Mouse (Mus musculus): ENCODE results near the gene 4933428G20Rik. TPM values are rescaled to one million over a fixed set of nuclear protein-coding genes. Genes with fewer than 3 reads are reported as not detected.

The 4933428G20Rik gene
- total RNA-seq, 2 experiments from 2014 or later = not detected

DNA sequence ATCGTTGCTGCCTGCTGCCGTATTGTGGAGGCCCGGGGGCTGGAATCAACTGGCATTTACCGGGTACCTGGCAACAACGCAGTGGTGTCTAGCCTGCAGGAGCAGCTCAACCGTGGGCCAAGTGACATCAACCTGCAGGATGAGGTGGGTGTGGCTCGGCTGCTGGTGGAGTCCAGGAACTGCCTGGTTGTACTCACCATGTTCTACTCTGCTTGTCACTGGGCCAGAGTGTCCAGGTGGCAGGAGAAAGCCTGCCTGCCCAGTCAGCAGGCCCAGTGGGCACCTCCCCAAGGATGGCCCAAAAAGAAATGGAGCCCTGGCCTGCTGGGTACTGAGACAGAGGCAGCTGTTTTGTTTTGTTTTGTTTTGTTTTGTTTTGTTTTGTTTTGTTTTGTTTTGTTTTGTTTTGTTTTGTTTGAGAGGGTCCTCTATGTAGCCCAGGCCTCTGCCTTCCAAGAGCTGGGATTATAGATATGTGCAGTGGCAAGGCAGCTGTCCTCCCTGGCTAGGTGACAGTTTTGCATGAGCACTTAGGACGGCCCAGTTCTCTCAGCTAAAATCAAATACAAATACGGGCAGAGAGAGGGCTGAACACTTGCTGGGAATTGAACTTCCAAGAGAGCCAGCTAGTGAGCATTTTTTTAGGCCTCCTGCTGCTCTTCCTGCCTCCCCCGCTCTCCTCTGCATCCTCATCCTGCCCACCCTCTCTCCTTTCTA lies 33.5 kb downstream of the 4933428G20Rik start:
- no peak for ATAC-seq (replicated peaks; ENCODE audit: poor library complexity)

DNA sequence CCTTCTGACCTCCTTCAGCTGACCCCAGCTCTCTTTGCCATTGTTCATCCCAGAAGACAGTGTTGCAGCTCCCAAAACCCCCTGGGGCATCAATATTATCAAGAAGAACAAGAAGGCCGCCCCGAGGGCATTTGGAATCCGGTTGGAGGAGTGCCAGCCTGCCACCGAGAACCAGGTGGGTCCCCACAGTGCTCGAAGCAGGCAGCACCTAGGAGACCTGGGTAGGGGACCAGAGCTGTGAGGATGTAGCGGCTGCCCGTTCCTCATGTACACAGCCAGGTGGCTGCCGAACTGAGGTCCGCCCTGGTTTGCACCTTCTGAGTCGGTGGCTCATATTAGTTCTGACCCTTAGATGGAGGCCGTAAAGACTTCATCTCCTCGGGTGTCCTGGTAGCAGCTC lies 34.2 kb downstream of the 4933428G20Rik start:
- no peak for ATAC-seq (replicated peaks; ENCODE audit: poor library complexity)

DNA sequence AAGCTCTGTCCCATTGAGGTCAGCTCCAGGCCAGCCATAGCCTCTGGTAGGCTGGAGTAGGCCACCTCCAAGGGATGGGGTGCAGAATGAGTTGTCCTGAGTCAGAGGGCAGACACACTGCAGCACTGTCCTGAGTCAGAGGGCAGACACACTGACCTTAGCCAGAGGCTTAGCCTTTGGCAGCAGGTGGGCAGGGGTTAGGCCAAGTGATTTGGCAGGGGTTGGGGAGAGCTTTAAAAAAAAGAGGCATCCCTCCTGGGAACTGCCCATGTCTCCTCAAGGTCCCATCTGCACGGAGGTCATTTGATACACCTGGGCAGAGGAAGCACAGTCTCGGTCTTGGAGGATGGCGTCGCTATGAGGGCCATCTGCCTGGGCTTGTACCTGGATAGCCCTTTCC lies 36.1 kb downstream of the 4933428G20Rik start:
- ATAC-seq (replicated peaks; ENCODE audit: poor library complexity) = no peak

DNA sequence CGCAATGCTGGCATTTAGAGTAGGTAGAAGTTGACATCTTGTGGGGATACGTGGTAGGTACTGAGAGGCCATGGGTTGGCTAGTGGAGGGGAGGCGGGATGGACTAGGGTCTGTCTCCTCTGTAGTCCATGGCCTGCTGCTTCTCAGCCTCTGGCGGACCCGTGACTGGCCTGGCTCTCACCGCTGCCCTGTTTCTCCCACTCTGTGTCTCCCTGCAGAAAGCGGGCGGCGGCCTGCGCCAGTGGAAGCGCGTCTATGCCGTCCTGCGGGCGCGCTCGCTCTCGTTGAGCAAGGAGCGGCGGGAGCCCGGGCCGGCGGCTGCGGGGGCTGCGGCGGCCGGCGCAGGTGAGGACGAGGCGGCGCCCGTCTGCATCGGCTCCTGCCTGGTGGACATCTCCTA lies 37.0 kb downstream of the 4933428G20Rik start:
- ATAC-seq (replicated peaks; ENCODE audit: poor library complexity) = no peak

DNA sequence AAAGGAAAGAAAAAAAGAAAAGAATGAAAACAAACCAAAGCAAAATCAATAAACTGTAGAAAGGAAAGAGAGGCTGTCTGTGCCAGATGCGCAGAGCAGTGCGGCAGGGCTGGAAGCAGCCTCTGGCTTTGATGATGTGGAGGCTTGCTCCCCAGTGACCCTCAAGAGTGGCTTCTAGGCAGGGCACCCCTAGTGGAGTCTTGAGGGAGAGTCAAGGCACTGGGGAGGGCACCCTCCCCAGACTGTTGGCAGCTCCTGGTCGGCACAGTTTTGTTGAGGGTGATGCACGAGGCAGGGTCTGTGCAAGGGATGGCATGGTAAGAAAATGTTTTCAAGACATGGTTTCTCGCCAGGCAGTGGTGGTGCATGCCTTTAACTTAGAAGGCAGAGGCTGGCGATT lies 37.6 kb downstream of the 4933428G20Rik start:
- 0 out of 2 replicates have a peak, but pooled peaks have one; percentile 39 for ATAC-seq (replicated peaks; ENCODE audit: poor library complexity)

DNA sequence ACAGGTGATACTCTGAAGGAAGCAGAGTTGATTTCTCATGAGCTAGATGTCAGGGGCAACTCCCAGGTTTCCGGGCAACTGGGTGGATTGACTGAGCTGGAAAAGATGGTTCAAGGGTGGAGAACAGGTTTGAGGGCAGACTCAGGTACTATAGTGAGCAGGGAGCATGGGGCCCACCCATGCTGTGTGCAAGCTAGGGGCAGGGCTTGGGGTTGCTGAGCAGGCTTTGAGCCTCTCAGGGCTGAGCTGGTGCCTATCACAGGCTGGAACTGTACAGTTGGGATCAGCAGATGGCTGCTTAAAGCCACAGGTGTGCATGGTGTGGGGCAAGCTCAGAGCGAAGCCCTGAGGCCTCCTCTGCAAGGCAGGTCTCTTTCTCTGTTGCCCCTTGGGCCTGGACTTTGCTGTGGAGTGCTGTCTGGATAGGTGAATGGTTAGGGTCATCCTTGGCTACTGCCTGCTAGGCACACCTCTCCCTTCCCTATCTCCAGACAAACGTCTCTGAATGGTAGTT lies 38.8 kb downstream of the 4933428G20Rik start:
- no peak for ATAC-seq (replicated peaks; ENCODE audit: poor library complexity)

DNA sequence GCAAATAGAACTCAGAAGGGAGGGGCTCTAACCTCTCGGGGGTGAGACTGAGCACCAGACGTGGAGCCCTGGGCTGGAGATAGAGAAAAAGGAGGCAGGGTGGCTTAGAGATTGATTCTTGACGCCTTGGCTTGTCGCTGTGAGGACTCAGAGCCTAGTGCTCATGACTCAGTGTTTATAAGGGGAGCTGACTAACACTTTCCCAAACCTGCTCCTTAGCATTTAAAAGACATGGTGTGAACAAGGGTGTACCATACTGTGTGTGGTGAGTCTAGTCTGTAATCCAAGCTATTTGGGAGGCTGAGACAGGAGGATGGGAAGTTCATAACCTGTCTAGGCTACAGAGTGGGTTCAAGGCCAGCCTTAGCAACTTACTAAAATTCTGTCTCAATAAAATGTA lies 43.0 kb downstream of the 4933428G20Rik start:
- no peak for ATAC-seq (replicated peaks; ENCODE audit: poor library complexity)

DNA sequence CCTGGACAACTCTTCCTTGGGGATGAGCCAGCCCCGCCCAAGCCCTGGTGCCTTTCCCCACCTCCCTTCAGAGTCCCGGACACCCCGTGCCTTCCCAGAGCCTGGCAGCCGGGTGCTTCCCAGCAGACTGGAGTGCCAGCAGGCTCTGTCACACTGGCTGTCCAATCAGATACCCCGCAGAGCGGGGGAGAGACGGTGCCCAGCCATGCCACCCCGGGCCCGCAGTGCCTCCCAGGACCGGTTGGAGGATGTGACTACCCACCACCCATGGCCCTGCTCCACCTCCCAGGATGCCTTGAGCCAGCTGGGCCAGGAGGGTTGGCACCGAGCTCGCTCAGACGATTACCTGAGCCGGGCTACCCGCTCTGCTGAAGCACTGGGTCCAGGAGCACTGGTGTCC lies 48.5 kb downstream of the 4933428G20Rik start:
- no peak for ATAC-seq (replicated peaks; ENCODE audit: poor library complexity)

DNA sequence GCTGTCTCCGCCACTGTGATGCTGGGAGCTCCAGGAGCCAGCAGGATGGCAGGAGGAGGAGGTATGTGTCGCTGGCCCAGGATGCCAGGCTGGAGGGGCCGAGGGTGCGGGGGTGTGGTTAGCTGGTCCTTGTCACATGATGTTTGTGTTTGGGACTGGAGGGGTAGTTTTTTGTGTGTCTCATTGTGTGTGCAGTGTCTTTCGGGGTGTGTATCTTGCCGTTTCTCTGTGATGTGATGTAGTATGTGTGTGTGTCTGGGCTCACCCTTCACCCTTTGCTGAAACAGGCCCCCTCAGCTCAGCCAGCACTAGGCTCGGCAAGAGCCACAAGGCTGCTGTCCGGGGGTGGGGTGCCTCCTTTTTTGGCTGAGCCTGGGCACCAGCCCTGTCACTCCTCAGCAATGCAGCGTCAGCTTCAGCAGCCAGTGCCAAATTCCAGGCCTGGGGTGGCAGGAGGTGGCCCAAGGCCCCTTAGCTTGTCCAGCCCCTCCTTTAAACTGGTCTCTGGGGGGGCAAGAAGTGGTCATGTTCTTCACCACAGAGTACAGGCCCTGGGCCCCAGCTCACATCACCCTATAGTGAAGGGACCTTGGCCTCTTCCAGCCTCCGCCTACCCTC lies 49.7 kb downstream of the 4933428G20Rik start:
- ATAC-seq (replicated peaks; ENCODE audit: poor library complexity) = no peak

DNA sequence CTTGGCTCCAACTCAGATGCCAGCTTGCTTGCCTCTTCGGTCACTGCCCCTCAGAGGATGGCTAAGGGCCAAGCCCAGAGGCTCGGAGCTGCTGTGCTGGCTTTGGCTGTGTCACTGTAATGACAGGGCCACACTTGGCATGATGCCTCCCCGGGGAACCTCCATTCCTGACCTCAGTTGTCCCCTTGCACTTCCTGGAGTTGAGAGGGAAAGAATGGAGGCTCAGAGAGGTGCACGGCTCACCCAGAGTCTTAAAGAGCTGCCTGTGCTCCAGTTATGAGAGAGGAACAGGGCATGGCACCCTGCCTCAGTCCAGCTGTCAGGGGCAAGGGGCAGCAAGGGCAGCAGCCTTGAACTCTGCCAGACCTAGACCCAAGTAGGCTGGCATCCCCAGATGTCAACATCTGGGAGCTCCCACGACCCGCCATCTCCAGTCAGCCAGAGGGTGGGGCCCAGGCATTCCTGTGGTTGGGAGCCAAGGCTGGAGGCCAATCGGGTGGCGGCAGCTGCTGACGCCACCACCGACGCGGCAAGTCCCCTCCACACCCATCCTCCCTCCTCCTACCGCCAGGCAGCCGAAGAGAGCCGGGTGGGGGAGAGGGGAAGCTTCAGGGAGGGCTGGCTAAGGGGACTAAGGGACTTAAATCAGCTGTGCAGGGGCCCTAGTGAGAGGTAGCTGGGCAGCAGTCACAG lies 50.4 kb downstream of the 4933428G20Rik start:
- peak; percentile 49 for ATAC-seq (replicated peaks; ENCODE audit: poor library complexity)

DNA sequence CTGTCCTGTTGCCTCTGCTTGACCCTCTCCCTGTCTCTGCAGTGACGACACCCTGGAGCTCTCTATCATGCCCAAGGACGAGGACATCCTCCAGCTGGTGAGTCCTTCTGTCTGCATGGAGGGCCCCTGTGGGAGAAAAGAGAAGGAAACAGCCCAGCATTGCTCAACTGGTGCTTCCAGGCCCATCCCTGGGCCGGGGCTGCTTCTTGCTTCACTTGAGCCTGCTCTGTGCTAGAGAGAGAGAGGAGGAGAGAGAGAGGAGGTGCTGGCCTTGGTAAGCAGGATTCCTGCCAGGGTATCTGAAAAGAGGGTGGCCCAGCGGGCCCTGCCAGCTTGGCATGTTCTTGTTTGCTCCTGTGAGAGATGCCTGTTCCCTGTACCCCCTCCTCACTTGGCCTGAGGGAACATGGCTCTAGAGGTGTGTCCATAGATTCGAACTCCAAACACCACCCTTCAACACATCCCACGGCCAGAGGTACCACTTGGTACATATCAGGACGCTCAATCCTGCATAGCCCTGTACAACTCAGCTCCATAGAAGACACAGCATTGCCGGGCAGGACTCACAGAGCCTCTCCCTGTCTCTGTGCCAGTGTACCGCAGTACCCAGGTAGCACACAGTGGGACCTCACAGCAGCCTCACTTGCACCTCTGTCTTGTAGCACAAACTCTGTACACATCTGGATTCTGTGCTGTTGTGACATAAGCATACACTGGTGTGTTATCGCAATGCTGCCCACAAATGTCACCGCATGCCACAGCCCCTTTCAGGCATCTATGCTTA lies 51.3 kb downstream of the 4933428G20Rik start:
- ATAC-seq (replicated peaks; ENCODE audit: poor library complexity) = peak; percentile 32

DNA sequence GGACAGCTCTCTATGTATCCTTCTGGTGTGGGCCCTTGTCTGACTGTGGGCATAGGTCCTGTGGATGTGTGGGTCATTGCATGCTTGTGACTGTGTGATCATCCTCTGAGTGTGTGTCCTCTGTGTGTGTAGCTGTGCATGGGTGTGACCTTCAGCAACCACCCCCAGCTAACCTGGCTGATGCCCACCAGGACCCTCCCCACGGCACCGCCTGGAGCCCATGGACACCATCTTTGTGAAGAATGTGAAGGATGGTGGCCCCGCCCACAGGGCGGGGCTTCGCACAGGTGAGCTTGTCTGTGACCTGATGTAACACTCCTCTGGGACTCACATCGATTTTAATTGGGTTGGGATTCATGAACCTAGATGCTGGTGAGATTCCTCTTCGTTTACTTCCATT lies 52.2 kb downstream of the 4933428G20Rik start:
- ATAC-seq (replicated peaks; ENCODE audit: poor library complexity) = no peak

DNA sequence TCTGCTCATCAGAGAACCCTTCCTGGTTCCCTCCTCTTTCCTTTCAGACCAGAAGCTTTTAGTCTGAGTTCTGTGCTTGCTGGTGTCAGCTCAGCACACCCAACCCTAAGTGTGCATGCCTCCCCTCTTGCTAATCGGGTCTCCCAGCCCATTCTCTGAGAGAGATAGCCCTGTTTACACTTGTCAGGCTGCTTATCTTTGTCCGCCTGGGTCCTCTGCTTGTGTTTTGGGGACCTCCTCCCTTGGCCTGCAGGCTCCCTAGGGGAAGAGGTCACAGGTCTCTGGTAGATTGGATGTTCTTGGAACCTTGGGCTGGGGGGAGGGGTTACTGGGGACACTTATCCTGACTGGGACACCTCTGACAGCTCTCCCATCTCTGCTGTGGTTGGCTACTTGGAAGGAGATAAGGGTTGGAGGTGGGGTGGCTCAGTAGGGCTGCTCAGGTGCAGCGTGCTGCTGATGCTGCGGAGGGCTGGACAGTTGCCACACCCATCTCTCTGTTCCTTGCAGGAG lies 54.1 kb downstream of the 4933428G20Rik start:
- ATAC-seq (replicated peaks; ENCODE audit: poor library complexity) = peak; percentile 69

DNA sequence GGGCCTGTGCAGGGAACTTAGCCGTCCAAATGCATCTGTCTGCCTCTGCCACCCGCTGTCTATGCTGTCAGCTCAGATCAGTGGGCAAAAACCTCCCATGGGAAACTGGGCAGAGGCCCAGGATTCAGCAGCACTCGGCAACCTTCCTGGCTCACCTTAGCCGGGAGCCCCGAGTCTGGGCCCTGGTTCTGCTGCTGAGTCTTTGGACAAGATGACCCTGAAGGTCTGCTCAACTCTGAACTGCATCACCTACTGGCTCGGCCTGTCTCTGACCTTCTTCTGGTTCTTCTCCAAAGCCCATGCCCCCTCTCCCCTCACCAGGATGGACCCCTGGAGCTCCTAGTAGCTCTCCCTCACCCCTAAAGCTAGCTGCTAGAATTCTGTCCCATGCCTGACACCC lies 54.5 kb downstream of the 4933428G20Rik start:
- no peak for ATAC-seq (replicated peaks; ENCODE audit: poor library complexity)

DNA sequence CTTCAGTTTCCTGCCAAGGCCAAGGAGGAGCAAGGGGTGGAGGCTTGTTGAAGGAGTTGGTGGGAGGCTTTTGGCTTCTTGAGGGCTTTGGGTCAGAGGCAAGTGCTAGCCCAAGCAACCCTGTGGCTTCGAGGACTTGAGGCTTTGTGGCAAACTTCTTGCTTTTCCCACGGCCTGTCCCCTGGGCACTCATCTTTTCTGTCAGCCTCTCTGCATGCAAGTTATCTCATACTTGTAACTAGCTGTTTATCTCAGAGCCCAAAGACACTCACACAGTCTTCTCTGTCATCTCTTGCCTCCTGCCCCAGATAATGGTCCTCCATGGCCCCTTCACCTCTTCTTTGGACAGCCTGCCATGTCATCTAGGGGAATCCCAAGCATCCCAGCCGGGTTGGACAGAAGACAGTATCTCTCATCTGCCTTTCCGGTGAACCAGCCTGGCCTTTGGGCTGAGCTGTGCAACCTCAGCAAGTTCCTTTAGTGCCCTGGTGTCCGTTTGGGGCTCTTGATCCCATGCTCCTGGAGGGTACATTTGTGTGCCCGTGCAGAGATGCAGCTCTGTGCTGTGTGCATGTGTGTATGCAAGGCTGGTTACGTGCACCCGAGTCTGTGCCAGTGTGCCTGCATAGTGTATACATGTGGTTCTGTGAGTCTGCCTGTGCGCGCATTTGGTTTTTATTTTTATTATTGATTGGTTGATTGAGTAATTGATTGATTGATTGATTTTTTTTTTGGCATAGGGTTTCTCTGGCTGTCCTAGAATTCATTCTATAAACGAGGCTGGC lies 57.1 kb downstream of the 4933428G20Rik start:
- ATAC-seq (replicated peaks; ENCODE audit: poor library complexity) = 0 out of 2 replicates have a peak, but pooled peaks have one; percentile 7

DNA sequence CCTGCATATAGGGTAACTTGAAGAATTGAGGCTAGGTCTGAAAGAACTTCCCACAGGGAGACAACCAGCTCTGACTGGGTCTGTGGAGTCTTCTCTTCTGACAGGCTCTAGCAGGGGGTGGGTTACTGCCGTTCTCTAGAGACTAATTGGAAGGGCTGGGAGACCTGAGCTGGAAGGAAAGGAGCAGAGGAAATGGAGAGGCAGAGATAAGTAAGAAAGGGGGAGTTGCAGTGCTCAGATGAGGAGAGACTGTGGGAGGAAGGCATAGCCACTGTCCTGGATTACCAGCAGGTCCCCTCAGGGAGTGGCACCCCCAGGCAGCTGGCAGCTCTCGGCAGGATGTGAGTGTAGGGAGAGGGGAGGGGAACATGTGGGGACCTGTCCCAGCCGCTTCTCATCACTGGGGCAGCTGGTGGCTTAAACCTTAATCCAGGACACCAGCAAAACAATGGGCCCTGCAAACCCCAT lies 58.4 kb downstream of the 4933428G20Rik start:
- ATAC-seq (replicated peaks; ENCODE audit: poor library complexity) = no peak; the same call in 1 of the 2 replicates

DNA sequence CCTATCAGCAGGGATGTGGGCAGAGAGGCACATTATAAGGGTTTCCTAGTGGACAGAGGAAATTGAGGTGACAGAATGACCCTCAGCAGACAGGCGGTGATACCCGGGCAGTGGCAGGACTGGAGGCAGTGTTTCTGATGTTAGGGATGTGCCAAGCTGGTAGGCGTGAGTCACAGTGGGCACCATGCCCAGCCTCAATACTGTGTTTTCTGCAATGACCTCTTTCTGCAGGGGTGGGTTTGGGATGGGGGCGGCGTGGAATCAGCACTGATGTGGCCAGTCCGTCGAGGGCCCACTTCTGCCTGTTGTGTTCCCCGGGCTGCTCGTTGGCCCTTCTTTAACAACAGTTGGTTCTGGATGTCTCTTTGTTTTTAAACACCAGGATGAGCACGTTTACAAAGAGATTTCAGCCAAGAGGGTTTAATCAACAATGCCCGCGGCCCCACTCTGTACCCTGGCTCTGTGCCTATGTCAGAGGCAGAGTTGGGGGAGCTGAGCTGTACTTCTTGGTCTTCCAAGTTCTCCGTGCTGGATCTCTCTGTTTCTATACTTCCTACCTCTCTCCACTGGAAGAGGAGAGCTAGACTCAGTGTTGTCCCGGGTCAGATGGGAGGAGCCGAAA lies 59.0 kb downstream of the 4933428G20Rik start:
- no peak for ATAC-seq (replicated peaks; ENCODE audit: poor library complexity)
